In the genomic region with DNA sequence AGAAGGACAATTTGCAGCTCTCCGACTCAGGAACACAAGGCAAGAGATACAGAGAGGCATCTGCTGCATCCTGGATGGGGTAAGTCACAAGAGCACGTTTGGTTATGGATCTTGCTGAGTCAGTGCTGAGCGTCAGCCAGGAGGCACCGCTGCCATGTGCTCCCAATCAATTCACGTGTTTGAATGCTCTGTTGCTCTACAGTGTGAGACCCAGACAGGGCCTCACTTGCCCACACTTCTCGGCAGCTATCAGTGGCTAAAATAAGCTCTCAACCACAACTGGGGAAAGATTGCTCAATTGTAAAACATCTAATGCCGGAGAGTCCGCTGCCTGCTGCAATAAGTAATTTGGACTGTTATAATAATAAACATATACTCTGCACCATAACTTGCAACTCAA, we compare ENCODE assay signal across 12 mouse cellular contexts. TPM values are rescaled to one million over a fixed set of nuclear protein-coding genes. Genes with fewer than 3 reads are reported as not detected.
DNase-seq lines count a peak whose midpoint lies in the region; ATAC-seq and TF ChIP-seq lines count a peak whose summit lies in the region.
"Had no signal": no experiment of that assay in that cellular context is flagged by ENCODE, and none has a peak within 500 bp of the region (broad histone marks: within the 10 kb centered on the region; RNA-seq: fewer than 3 reads in every experiment).

No protein-coding gene starts in this region.

- no peaks in the 10 kb centered on the region for H3K36me3 ChIP-seq in lung, embryonic 14.5 days (ENCODE audit: insufficient read depth)
- no peaks in the 10 kb centered on the region for H3K36me3 ChIP-seq in heart, embryonic 15.5 days
- H3K36me3 ChIP-seq in midbrain, embryonic 15.5 days (replicated peaks) = no peaks in the 10 kb centered on the region

- no peaks in the 10 kb centered on the region for H3K27me3 ChIP-seq in lung, embryonic 14.5 days (ENCODE audit: insufficient read depth, low read length)
- H3K27me3 ChIP-seq in heart, embryonic 15.5 days = no peaks in the 10 kb centered on the region
- no peaks in the 10 kb centered on the region for H3K27me3 ChIP-seq in midbrain, embryonic 15.5 days (replicated peaks)

- H3K27ac ChIP-seq in lung, embryonic 14.5 days (ENCODE audit: low read depth) = no peak overlapping the region
- peak overlapping the region; percentile 41 for H3K27ac ChIP-seq in heart, embryonic 15.5 days
- H3K27ac ChIP-seq in midbrain, embryonic 15.5 days = no peak overlapping the region
- H3K27ac ChIP-seq: layer of hippocampus, adult 2 months had no signal

- DNase-seq in lung, embryonic 14.5 days = peak; percentile 60
- no peak for DNase-seq in lung, postnatal 25 days (ENCODE audit: low spot score)
- DNase-seq in embryo, embryonic 11 days = peak; percentile 35
- DNase-seq in ovary, postnatal 10 days (ENCODE audit: low spot score) = no peak
- DNase-seq: cerebellum, adult 9-10 months; gastrocnemius, postnatal 36 days; right cerebral cortex, postnatal 25 days had no signal

- no peak for TF ChIP-seq CTCF in lung, embryonic 14.5 days (IDR thresholded peaks at IDR 0.05; ENCODE audit: low read depth)

- no peak overlapping the region for H3K9ac ChIP-seq in lung, embryonic 14.5 days
- no peak overlapping the region for H3K9ac ChIP-seq in heart, embryonic 15.5 days
- H3K9ac ChIP-seq in midbrain, embryonic 15.5 days = no peak overlapping the region

- no peaks in the 10 kb centered on the region; the same call in 1 of the 2 replicates for H3K4me1 ChIP-seq in lung, embryonic 14.5 days (ENCODE audit: insufficient read depth)
- peaks cover 8% of the 10 kb centered on the region; the same call in 1 of the 2 replicates for H3K4me1 ChIP-seq in heart, embryonic 15.5 days (replicated peaks)
- H3K4me1 ChIP-seq in midbrain, embryonic 15.5 days = no peaks in the 10 kb centered on the region

- WGBS in lung, embryonic 14.5 days = 23% methylated on average over 8 of the region's 8 CpGs
- WGBS in heart, embryonic 15.5 days = 25% methylated on average over 8 of the region's 8 CpGs
- WGBS in midbrain, embryonic 15.5 days = 53% methylated on average over 8 of the region's 8 CpGs

- no peak overlapping the region for H3K4me3 ChIP-seq in lung, embryonic 14.5 days (ENCODE audit: low read depth, low read length)
- H3K4me3 ChIP-seq in heart, embryonic 15.5 days = no peak overlapping the region
- H3K4me3 ChIP-seq in midbrain, embryonic 15.5 days = no peak overlapping the region
- H3K4me3 ChIP-seq: layer of hippocampus, adult 2 months had no signal

- no peak overlapping the region for H3K4me2 ChIP-seq in lung, embryonic 14.5 days
- 0 out of 2 replicates have a peak overlapping the region, but pooled peaks have one; percentile 13 for H3K4me2 ChIP-seq in heart, embryonic 15.5 days
- H3K4me2 ChIP-seq in midbrain, embryonic 15.5 days = no peak overlapping the region
- H3K4me2 ChIP-seq: midbrain, embryonic 11.5 days had no signal

- no peaks in the 10 kb centered on the region for H3K9me3 ChIP-seq in lung, embryonic 14.5 days (ENCODE audit: low read depth, low read length)
- H3K9me3 ChIP-seq in heart, embryonic 15.5 days (replicated peaks) = no peaks in the 10 kb centered on the region
- H3K9me3 ChIP-seq in midbrain, embryonic 15.5 days = no peaks in the 10 kb centered on the region

- no peak for ATAC-seq in lung, embryonic 14.5 days (ENCODE audit: insufficient read depth)
- peak; percentile 81 for ATAC-seq in heart, embryonic 15.5 days (replicated peaks; ENCODE audit: insufficient number of reproducible peaks, insufficient read depth, low FRiP score, low read depth)
- ATAC-seq in megakaryocyte progenitor cell, adult 5-6 weeks (replicated peaks; ENCODE audit: poor library complexity) = peak; percentile 93
- ATAC-seq in midbrain, embryonic 15.5 days (replicated peaks) = no peak

RNA-seq across cellular contexts. Expression of gene Mamdc2, which starts 41.5 kb away (rescaled TPM):
- 3.1 and 3.8 TPM in 2 replicates for polyA plus RNA-seq in lung, embryonic 14.5 days (2014; fragmentation: Nextera tagmentation; extraction: Ambion mirVana)
- polyA plus RNA-seq in heart, embryonic 15.5 days (2015; fragmentation: Nextera tagmentation; extraction: Ambion mirVana) = 1.1 and 1.3 TPM in 2 replicates
- 0.20 and 0.35 TPM in 2 replicates for total RNA-seq in megakaryocyte progenitor cell, adult 5-6 weeks (2015)
- total RNA-seq in megakaryocyte progenitor cell, adult 5-6 weeks (2017) = 0.17 and 0.54 TPM in 2 replicates
- polyA plus RNA-seq in midbrain, embryonic 15.5 days (2015; fragmentation: Nextera tagmentation; extraction: Ambion mirVana) = 2.9 and 3.2 TPM in 2 replicates

Comparison
In these comparisons a context has a peak if more than half of its experiments do, and no peak if none do; other contexts are left out.
1. DNase-seq: peak in lung, embryonic 14.5 days (single experiment) and embryo, embryonic 11 days (single experiment); none in lung, postnatal 25 days (single experiment) and ovary, postnatal 10 days (single experiment).
2. ATAC-seq: peak in heart, embryonic 15.5 days (single experiment) and megakaryocyte progenitor cell, adult 5-6 weeks (single experiment); none in lung, embryonic 14.5 days (single experiment) and midbrain, embryonic 15.5 days (single experiment).